Mouse (Mus musculus) urinary bladder, postnatal 25 days (tissue): ENCODE data around the gene AF366264.
"Not testable (repeated sequence)": the region's sequence is repeated elsewhere in the genome, so short reads cannot be mapped to it uniquely, and the experiment has no call there.

ENCODE experiments used
- DNase-seq: peaks from one replicate; pipeline ENCODE4 v3.0.0; 2022; ENCODE audit warnings: low spot score

The AF366264 gene

GRCm38 (mm10) chr8:13838289-13838688 is at the start of gene AF366264:
Gene AF366264 (minus strand): TSS chr8:13838389.
- not testable (repeated sequence) for DNase-seq

- DNase-seq, result not testable (repeated sequence)
Measured at GRCm38 (mm10) chr8:13843286-13843685, 5.1 kb upstream of the AF366264 start.

- no peak for DNase-seq
Measured at GRCm38 (mm10) chr8:13828598-13829172, 9.5 kb downstream of the AF366264 start.

- DNase-seq, result no peak
Measured at GRCm38 (mm10) chr8:13799566-13799965, 38.6 kb downstream of the AF366264 start.

- DNase-seq, result no peak
Measured at GRCm38 (mm10) chr8:13797676-13798075, 40.5 kb downstream of the AF366264 start.

GRCm38 (mm10) chr8:13793746-13794101 is 44.5 kb downstream of the AF366264 start:
- no peak for DNase-seq

- no peak for DNase-seq
Measured at GRCm38 (mm10) chr8:13793097-13793745, 45.0 kb downstream of the AF366264 start.

GRCm38 (mm10) chr8:13789606-13790005 is 48.6 kb downstream of the AF366264 start:
- no peak for DNase-seq

GRCm38 (mm10) chr8:13785764-13786299 is 52.4 kb downstream of the AF366264 start:
- peak; percentile 99 for DNase-seq

- peak; percentile 84 for DNase-seq
Measured at GRCm38 (mm10) chr8:13785250-13785763, 52.9 kb downstream of the AF366264 start, which contains the start of gene Upf3a. Gene Upf3a (plus strand): TSS chr8:13785615.
